Mouse (Mus musculus): ENCODE measurements around the gene Zdhhc24.

DNA sequence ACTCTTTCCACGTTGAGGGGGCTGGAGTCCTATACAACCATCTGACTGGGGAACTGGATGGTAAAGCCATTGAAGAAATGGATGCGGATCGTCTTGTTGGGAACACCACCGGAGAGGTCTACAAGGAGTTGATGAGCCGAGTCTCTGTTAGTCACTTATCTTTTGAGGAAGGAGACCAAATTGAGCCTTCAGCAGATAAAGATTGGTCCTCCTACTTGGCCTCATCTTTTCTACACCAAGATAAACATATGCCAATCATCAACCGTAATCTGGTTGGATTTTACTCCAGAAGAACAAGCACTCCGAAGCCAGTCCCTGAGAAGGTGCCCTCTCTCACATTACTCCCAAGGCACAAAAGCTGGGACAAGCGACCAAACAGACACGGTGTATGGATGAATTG lies 37.6 kb upstream of the Zdhhc24 start:
- TF ChIP-seq CTCF (IDR thresholded peaks at IDR 0.05; ENCODE audit: low read depth): no peak
- no peak for TF ChIP-seq EP300 (IDR thresholded peaks at IDR 0.05; ENCODE audit: low read depth)
